Mouse (Mus musculus) A20 (cell line): ENCODE data around the gene Sdsl.

Source experiments
- DNase-seq: peaks from one replicate; pipeline ENCODE4 v3.0.0-alpha.2; 2011; ENCODE audit warnings: low read depth, low spot score

Gene Sdsl

DNA sequence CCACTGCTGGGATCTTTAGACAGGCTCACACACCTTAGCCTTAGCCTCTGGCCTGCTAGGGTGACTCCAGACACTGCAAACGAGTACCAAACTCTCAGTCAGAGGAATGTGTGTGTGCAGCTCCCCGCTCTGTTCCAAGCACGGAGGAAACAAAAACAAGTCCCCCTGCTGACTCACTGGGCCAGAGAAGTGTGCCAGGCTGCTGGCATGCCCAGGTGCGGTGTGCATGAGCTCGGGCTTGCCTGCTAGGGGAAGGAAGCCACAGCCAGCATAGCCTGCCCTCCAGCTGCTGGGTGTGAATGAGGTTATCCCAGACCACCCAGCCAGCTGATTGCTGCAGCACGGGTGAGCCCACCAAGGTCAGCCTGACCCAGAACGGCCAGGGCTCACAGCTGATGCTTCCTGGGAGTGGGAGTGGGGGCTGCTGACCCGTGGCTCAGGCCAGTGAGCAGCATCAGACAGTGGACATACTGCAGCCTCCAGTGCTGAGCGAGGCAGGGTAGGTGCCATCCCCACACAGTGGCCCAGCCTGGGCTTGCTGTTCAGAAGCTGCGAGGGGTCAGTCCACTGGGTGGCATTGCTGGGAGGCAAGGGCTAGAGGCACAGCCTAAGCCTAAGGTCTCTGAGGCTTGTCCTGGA lies 22.6 kb upstream of the Sdsl start:
- peak; percentile 63 for DNase-seq

DNA sequence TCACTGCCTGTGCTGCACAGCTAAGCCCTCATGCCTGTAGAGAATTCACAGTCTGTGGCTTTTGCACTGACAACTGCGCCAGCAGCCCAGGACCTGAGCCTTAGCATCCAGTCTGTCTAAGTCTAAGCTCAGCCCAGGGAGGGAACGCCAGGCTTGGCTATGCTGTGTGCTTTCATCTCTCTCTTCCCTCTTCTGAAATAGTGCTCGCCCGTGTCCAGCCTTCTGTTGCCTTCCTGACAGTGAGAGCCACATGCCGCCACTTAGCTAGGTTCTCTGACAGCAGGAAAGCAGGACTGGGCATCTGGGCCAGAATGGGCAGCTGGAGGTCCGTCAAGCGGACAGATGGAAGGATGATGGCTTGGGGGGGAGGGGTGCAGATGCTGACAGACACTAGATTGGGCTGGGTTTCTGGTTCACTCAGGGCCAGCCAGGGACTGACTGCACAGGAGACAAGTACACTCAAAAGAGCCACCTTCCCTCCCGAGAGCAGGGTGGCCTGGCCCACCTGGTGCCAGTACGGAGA lies 21.3 kb upstream of the Sdsl start:
- DNase-seq = no peak

DNA sequence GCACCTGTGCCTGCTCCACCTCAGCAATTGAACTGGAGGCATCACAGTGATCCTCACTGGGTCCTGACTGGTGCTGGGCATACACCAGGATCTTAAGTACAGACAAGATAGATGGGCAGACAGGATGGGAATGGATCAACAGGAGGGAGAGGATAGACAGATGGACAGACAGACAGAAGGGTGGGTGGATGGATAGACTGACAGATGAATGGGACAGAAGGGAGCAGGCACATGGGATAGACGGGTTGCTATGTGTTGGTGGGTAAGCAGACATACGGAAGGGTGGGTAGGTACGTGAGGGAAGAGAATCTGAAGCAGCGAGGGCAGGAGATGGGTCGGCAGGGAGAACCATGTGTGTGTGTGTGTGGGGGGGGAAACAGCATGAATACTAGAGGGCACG lies 20.8 kb upstream of the Sdsl start:
- no peak for DNase-seq

DNA sequence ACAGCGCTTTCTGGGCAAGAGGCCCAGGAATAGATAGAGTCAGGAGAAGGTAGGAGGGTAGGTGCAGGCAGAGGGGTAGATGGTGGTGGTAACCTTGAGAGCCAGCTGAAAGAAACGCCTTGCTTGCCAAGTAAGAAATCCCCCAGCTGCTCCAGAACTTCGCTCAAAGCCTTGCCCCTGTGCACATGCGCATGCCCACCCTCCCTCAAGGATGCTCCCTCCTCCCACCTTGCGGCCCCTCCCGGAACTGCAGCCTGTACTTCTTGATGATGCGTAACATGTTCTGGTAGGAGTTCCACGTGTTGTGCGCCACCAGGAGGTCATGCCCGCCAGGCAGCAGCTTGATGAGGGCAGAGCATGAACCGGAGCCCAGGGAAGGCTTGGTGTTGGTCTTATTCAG lies 19.8 kb upstream of the Sdsl start:
- peak; percentile 75 for DNase-seq

DNA sequence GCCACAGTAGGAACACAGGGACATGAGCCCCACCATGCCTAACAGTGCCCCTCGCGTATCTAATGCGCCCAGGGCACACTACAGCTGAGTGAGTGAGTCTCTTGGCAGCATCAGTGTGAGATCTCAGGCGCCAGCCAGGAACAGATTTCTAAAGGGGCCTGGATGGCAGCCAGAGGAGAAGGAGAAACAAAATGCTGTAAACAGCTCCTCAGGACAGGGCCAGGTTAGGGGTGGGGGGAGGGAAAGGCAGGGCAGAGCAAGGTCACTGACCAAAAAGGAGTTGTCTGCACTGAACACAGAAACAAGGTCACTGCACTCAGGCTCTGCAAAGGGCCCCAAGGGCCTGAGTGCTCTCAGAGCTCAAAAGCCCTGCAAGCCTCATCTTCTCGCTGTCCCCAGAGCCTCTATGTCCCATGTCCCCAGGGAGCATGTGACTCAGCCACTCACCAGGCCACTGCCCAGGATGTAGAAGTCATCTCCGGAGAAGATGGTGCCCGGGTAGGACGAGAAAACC lies 18.1 kb upstream of the Sdsl start:
- no peak for DNase-seq

DNA sequence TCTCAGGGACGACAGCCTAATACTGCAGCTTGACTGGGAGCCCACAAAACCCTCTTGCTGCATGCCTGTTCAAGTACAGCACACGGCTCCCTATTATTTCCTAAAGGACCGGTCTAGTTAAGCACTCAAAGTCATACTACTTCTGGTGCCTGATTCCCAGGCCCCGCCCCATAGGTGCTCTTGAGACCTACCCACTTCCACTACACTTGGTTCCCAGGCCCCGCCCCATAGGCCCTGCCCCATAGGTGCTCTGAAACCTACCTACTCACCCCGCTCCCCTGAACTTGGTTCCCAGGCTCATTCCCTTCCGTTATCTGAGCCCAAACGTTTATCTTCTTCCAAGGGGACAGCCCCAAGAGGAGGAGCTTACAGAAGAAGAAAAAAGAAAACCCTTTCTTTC lies 15.2 kb upstream of the Sdsl start:
- DNase-seq = no peak

DNA sequence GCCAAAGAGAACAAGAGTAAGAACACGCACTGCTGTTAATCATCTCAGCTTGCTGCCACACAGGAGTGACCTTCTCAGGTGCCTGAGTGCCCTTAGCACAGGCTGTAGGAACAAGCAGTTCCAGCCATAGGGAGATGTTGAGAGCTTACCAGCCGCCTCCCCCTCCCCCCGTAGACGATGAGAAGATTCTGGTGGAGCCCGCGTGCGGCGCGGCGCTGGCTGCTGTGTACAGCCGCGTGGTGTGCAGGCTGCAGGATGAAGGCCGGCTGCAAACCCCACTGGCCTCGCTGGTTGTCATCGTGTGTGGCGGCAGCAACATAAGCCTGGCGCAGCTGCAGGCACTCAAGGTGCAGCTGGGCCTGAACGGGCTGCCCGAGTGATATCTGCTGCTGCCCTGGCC lies 10.8 kb upstream of the Sdsl start:
- DNase-seq = no peak

DNA sequence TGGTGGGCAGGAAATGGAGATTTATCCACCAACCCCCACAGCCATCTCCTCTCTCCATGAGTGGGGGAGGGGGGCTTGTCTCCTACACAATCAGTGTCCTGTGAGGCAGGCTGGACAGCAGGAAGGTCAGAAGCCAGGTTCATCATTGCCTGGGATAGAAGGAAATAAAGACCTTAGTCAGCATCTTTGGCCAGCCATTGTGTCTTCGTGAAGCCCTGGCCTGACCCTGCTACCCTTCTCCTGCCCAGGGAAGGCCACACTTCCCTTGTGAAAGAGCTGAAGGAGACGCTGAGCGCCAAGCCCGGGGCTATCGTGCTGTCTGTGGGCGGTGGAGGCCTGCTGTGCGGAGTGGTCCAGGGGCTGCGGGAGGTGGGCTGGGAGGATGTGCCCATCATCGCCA lies 8.6 kb upstream of the Sdsl start:
- no peak for DNase-seq

DNA sequence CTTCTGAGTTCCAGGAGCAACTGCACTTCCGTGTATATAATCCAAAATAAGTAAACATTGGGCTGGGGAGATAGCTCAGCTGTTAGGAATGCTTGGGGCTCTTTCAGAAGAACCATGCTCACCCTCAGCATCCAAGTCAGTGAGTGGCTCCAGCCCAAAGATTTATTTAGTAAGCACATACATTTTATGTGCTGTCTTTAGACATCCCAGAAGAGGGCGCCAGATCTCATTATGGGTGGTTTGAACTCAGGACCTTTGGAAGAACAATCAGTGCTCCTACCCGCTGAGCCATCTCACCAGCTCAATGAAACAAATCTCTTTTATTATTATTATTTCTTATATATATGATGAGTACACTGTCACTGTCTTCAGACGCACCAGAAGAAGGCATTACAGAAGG lies 6.9 kb upstream of the Sdsl start:
- peak; percentile 43 for DNase-seq

DNA sequence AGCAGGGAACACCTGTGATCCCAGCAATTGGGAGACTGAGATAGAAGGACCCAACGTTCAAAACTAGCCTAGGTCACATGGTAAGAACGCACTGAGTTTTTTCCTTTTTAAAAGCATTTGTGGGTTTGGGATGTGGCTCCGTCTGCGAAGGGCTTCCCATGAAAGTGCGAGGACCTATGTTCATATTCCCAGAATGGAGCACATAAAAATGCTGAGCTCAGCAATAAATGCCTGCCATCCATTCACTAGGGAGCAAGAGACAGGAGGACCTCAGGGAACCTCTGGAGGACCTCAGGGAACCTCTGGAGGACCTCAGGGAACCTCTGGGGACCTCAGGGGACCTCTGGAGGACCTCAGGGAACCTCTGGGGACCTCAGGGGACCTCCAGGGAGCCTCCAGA lies 5.4 kb upstream of the Sdsl start:
- DNase-seq = no peak

DNA sequence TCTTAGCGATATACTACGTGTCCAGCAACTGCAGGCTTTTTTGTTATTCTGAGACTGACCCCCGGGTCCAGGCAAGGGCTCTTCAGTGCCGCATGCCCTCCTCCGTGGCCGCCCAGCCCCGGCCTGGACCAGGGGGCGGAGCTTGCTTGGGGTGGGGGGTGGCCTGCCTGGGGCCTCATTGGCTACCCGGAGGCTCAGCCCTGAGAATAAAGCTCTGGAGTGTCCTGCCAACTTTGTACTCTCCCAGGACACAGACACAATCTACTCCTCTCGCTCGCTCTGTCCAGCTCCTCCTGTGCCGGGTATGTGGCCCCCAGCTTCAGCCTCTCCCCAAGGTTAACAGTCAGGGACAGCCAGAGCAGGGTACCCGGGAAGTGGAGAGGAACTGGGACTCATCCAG lies 3.7 kb upstream of the Sdsl start, which contains the start of gene Sds:
Gene Sds (plus strand): TSS at position 231 of the 400 bp plus-strand sequence.
- no peak for DNase-seq

DNA sequence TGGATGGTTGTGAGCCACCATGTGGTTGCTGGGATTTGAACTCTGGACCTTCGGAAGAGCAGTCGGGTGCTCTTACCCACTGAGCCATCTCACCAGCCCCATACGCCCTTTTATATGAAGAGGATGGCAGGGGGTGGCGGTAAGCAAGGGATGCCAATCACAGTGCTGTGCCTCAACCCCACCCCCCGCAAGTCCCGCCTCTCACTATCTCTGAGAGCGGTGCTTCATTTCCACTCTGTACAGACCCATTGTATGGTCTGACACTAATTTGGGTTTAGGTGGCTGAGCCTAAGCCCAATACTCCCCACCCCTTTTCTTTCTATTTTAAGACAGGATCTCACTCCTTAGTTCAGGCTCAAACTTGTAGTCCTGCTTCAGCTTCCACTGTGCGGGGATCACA lies 3.3 kb upstream of the Sdsl start:
- no peak for DNase-seq

DNA sequence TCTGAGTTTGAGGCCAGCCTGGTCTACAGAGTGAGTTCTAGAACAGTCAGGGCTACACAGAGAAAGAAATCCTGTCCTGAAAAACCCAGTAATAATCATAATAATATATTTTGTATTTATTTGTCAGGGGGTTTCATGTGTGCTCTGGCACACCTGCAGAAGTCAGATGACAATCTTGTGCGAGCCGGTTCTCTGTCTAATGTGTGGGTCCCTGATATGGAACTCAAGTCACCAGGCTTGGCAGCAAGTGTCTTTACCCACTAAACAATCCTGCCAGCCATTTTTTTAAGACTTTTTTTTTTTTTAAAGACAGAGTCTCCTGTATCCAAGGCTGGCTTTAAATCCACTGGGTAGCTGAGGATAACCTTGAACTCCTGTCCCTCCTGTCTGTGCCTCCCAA lies 751 bp upstream of the Sdsl start:
- no peak for DNase-seq

DNA sequence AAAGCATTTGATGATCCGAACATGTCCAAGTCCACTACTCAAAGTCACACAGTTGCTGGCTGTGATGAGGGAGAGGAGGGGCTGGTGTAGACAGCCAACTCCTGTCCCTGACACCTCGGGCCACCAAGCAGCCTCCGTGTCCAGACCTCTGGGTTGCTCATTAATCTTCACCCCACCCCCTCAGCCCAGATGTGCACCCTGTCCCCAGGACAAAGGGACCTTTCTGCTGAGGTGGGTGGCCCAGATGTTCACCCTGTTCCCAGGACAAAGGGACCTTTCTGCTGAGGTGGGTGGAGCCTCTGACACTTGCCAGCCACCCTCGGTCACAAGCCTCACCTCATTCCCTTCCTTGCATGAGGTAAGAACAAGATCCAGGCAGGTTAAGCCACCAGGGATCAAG lies 1.1 kb downstream of the Sdsl start:
- DNase-seq = no peak

DNA sequence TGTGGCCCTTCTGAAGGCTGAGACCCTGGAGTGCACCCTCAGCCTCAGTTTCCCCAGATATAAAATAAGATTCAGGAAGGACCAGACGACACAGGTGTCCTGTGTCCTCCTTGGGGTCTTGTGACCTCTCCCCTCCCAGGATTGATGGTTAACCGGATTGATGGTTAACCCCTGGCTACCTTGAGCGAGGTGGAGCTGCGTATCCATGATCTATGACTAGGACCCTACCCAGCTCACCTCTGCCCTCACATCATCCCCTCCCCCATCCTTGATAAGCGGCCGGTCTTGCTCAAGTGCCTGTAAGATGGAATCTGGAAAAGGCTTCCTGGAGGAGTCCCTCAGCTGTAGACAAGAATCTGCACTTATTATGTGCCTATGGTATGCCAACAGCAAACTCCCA lies 3.8 kb downstream of the Sdsl start:
- DNase-seq = no peak

DNA sequence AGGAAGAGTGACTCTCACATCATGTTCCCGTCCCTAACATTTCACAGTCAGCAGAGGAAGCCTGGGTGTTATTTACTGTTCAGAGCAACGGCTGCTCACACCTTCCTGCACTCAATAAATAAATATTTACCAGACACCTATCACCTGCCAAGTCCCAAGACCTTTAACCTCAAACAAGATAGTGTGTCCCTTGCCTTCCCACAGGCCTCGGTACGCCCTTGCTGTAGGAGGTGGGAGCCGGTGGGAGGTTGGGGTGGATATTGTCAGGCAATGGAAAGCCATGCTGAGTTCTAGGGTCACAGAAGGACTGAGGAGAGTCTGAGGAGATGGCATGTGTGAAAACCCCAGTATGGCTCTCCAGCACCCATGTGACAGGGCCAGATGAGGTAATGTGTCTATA lies 4.3 kb downstream of the Sdsl start:
- no peak for DNase-seq

DNA sequence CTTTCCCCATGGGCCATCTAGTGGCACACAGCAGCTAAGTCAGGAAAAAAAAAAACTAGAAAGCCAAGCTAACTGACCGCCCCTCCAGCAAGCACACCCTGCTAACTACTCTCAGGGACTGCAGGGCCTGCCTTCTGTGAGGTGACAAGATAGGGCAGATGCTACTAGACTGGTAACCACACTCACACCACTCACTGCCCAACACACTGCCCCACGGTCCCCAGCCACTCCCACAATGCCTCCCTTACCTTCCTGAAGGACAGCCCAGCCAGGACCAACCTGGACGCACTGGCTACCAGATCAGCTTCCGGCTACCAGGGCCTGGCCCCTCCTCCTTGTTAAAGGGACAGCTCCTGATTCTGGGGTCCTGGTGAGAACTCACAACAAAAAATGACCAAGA lies 5.6 kb downstream of the Sdsl start:
- no peak for DNase-seq

DNA sequence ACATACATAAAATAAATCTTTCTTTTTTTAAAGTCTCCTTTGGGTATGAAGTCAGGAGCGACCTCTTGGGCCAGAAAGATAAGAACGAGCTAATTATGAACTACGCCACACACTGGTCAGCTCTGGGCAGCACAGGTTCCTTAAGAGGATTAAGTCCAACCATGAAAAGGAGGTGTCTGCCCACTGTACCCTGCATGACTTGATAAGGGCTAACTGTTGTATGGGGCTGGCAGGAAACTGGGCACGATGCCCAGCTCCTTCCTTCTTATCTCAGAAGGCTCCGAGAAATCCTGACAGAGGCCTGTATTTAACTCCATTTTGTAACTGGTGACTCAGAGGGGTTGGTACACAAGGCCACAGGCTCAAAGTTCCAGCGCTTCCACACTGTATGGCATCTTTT lies 6.8 kb downstream of the Sdsl start:
- DNase-seq = no peak

DNA sequence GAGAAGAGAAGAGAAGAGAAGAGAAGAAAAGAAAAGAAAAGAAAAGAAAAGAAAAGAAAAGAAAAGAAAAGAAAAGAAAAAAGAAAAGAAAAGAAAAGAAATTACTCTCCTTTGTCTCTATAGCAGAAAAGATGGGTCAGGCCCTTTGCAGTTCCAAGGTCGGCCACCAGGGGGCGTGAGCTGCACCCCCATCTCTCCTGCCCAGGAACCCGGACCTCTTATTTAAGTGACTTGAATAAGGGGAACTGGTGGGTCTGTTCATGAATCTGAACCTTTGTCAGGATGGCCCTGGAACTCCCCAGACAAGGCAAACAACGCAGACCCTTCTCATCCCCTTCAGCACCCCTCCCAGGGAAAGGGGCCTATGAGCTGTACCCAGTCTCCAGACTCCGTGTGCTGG lies 7.5 kb downstream of the Sdsl start:
- DNase-seq = peak; percentile 64

DNA sequence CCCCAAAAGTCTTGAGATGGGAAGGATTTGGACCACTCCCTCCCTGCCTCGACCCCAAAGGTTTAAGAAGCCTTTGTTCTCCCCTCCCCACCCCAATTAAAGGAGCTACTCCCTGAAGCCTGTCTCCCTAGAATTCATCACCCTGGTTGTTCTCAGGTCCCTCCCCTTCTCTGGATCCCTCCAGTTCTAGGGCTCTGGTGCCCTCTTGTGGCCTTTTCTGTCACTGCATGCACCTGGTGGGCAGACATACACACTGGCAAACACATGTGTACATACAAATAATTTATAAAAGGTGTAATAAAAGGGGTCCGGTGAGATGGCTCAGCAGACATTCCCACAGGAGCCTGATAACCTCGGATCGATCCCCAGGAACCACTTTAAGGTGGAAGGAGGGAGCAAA lies 8.3 kb downstream of the Sdsl start:
- peak; percentile 53 for DNase-seq

DNA sequence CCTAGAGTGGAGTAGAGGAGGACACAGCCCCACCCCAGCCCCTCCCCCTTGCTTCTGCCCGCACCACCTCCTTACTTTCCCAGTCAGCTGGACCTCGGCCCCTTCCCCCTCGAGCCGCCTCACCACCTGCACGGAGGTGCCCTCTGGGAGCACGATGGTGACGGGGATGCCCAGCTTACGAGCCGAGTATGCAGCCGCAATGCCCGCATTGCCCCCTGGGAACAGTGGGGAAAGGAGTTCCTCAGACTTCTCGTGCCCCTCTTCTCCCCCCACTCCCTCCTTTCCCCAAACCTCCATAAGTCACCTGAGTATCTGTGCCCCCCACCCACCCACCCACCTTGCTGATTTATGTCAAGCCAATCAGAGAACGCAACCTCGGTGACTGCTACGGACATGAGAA lies 10.7 kb downstream of the Sdsl start:
- DNase-seq = no peak

DNA sequence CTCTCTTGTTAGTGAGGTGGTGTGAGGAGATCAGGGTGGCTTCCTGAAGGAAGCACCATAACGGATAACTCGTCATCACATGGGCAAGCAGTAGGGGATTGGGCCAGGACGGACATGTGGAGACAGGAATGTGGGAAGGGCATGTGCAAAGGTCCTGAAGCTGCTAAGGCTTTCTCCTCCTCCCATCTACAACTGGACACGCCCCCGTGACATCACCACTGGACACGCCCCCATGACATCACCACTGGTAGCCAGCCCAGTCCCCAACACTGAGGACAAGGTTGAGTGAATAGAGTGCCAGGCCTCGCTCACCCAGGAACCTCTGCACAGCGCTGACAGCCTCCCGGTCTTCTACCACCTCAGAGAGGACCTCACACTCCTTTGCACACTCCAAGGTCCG lies 13.5 kb downstream of the Sdsl start:
- DNase-seq = no peak

DNA sequence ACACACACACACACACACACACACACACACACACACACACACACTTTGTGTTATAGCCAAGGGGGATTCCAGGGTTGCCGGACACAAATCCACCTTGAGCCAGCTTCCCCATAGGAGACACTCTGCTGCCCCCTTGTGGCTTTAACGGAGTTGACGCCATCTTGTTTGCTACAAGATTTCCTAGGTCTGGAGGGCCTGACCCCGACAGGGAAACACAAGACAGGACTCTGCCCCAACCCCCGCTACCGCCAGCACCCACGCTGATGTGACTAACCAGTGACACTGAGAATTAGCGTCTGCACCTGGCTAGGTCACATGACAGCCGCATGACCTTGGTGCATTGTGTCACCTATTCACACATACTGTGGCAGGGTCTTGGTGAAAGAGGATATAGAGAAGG lies 15.0 kb downstream of the Sdsl start:
- peak; percentile 79 for DNase-seq
